Mouse (Mus musculus) skeletal muscle tissue, adult 2 months (tissue): ENCODE results near the gene Gm14698.
"Not testable (repeated sequence)": the region's sequence is repeated elsewhere in the genome, so short reads cannot be mapped to it uniquely, and the experiment has no call there.

Experiments used
- DNase-seq: peaks from one replicate; pipeline ENCODE4 v3.0.0-alpha.2; 2012; ENCODE audit warnings: low read depth, low spot score

Gene Gm14698

DNA sequence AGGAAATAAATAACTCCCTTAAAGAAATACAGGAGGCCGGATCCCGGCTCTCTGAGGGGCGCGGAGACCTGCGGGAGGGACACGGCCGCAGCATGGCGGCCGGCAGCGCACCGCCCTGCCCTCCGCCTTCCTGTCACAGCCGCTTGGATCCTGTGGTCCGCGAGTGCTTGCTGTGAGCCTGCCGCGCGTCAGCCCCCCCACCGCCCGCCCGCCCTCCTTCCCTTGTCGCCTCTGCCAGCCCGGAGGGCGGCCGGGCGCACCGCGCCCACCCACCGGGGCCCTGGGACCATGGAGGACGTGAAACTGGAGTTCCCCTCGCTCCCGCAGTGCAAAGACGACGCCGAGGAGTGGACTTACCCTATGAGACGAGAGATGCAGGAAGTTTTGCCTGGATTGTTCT lies at the start of gene Gm14698:
Gene Gm14698, plus strand, starts transcription at position 35 of the 400 bp plus-strand sequence.
- DNase-seq: not testable (repeated sequence)

- not testable (repeated sequence) for DNase-seq
These were observed 444 bp upstream of the Gm14698 start for GRCm38 (mm10) chrX:68820449-68820848.

- no peak for DNase-seq
These were observed 18.9 kb downstream of the Gm14698 start for GRCm38 (mm10) chrX:68839548-68840444.

DNA sequence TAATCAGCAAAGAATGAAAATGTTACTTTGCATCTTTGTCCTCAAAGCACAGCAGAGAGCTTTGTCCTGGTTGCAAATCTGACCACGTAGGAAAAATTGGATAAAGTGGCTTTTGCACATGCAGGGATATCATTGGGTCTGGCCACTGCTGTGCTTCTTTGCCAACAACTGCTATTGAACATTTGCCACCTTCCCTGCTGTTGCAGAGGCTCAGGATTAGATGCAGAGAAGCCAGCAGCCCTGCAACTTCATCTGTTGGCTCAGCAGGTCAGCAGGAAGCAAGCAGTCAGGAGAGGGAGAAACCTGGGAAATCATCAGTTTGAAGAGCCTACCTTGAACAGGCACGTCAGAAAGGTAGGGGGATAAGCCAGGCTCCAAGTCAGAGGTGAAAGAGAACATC lies 44.3 kb downstream of the Gm14698 start:
- no peak for DNase-seq
